ENCODE assay signal across 20 mouse cellular contexts in genomic region chr3:76654243-76654642, GRCm38 (mm10).
DNase-seq lines count a peak whose midpoint lies in the region; ATAC-seq lines count a peak whose summit lies in the region.
"Had no signal": no experiment of that assay in that cellular context is flagged by ENCODE, and none has a peak within 500 bp of the region (broad histone marks: within the 10 kb centered on the region; RNA-seq: fewer than 3 reads in every experiment).

No protein-coding gene starts in this region.

- H3K4me1 ChIP-seq in neural tube, embryonic 12.5 days: no peaks in the 10 kb centered on the region
- no peaks in the 10 kb centered on the region for H3K4me1 ChIP-seq in hindbrain, embryonic 12.5 days
- no peaks in the 10 kb centered on the region for H3K4me1 ChIP-seq in midbrain, embryonic 16.5 days (ENCODE audit: control insufficient read depth, insufficient read depth, low read length)
- H3K4me1 ChIP-seq: embryonic facial prominence, embryonic 12.5 days had no signal

- ATAC-seq in neural tube, embryonic 12.5 days (ENCODE audit: low FRiP score, low read depth): peak; percentile 84
- ATAC-seq in hindbrain, embryonic 12.5 days (ENCODE audit: low FRiP score): peak; percentile 93
- peak; percentile 68; the same call in 1 of the 2 replicates for ATAC-seq in midbrain, embryonic 16.5 days
- ATAC-seq: activated CD4-positive, CD25-positive, alpha-beta regulatory T cell, adult 4 months; Patski had no signal

- H3K4me3 ChIP-seq in neural tube, embryonic 12.5 days: no peak overlapping the region
- H3K4me3 ChIP-seq in hindbrain, embryonic 12.5 days: no peak overlapping the region
- no peak overlapping the region for H3K4me3 ChIP-seq in midbrain, embryonic 16.5 days (ENCODE audit: low read depth, low read length)
- H3K4me3 ChIP-seq: embryonic facial prominence, embryonic 12.5 days; gastrocnemius, adult 2 months had no signal

- no peak overlapping the region for H3K9ac ChIP-seq in neural tube, embryonic 12.5 days
- no peak overlapping the region for H3K9ac ChIP-seq in hindbrain, embryonic 12.5 days
- no peak overlapping the region for H3K9ac ChIP-seq in midbrain, embryonic 16.5 days (ENCODE audit: low read depth, low read length)
- H3K9ac ChIP-seq: embryonic facial prominence, embryonic 12.5 days had no signal

- 58% methylated on average over 1 of the region's 1 CpGs for WGBS in neural tube, embryonic 12.5 days
- WGBS in hindbrain, embryonic 12.5 days: 69% methylated on average over 1 of the region's 1 CpGs
- WGBS in midbrain, embryonic 16.5 days: 77% methylated on average over 1 of the region's 1 CpGs

- H3K9me3 ChIP-seq in neural tube, embryonic 12.5 days: no peaks in the 10 kb centered on the region
- H3K9me3 ChIP-seq in hindbrain, embryonic 12.5 days (replicated peaks): no peaks in the 10 kb centered on the region
- no peaks in the 10 kb centered on the region for H3K9me3 ChIP-seq in midbrain, embryonic 16.5 days (replicated peaks; ENCODE audit: control insufficient read depth, low read length, poor library complexity, severe bottlenecking)
- H3K9me3 ChIP-seq: embryonic facial prominence, embryonic 12.5 days had no signal

- intact Hi-C loops in heart, postnatal 36 days (cut with DNase I): no loop called here

- no peak for DNase-seq in neural tube, embryonic 10.5 days (ENCODE audit: extremely low spot score, low spot score)
- no peak for DNase-seq in heart, postnatal 36 days
- DNase-seq in gastrocnemius, postnatal 4 days (ENCODE audit: low spot score in 2 of 2): no peak
- DNase-seq in layer of hippocampus, postnatal 14 days (ENCODE audit: low spot score in 2 of 2): no peak
- DNase-seq: adrenal gland, postnatal 14 days; cerebellum, adult 18-20 months; gastrocnemius, adult 2 months; heart, adult 18-20 months; kidney, adult 8-10 months; kidney, postnatal 4 days; liver; lung, adult 2 months; lung, postnatal 36 days; thymus, adult 2 months had no signal

- no peak overlapping the region for H3K4me2 ChIP-seq in neural tube, embryonic 12.5 days (replicated peaks)
- no peak overlapping the region for H3K4me2 ChIP-seq in hindbrain, embryonic 12.5 days (replicated peaks)
- no peak overlapping the region for H3K4me2 ChIP-seq in midbrain, embryonic 16.5 days (ENCODE audit: low read length)
- H3K4me2 ChIP-seq: embryonic facial prominence, embryonic 12.5 days had no signal

- H3K36me3 ChIP-seq in neural tube, embryonic 12.5 days: no peaks in the 10 kb centered on the region
- no peaks in the 10 kb centered on the region for H3K36me3 ChIP-seq in hindbrain, embryonic 12.5 days
- no peaks in the 10 kb centered on the region for H3K36me3 ChIP-seq in midbrain, embryonic 16.5 days (ENCODE audit: control insufficient read depth, insufficient read depth, low read length)
- H3K36me3 ChIP-seq: embryonic facial prominence, embryonic 12.5 days had no signal

- H3K27ac ChIP-seq in neural tube, embryonic 12.5 days: no peak overlapping the region
- no peak overlapping the region for H3K27ac ChIP-seq in hindbrain, embryonic 12.5 days
- no peak overlapping the region for H3K27ac ChIP-seq in midbrain, embryonic 16.5 days (ENCODE audit: low read length)
- H3K27ac ChIP-seq: embryonic facial prominence, embryonic 12.5 days; gastrocnemius, adult 2 months had no signal

- H3K27me3 ChIP-seq in neural tube, embryonic 12.5 days (replicated peaks): no peaks in the 10 kb centered on the region
- no peaks in the 10 kb centered on the region for H3K27me3 ChIP-seq in hindbrain, embryonic 12.5 days
- no peaks in the 10 kb centered on the region for H3K27me3 ChIP-seq in midbrain, embryonic 16.5 days (ENCODE audit: control insufficient read depth, insufficient read depth, low read depth, low read length)
- H3K27me3 ChIP-seq: embryonic facial prominence, embryonic 12.5 days had no signal
